Mouse (Mus musculus): ENCODE results near the gene Sox10. TPM values are rescaled to one million over a fixed set of nuclear protein-coding genes. Genes with fewer than 3 reads are reported as not detected.

The Sox10 gene
- total RNA-seq (2021) = 1 to 10 TPM; 7.6 to 8.1 TPM
- long read RNA-seq, experiment 1, transcript Sox10-201 (4 exons, 2,713 nt) = major isoform, 8 of 11 reads
- long read RNA-seq, experiment 1, partial matches to known transcripts = 1 of 11 reads
- long read RNA-seq, experiment 1, other reads (novel, unspliced or antisense) = 2 of 11 reads
- long read RNA-seq, experiment 2, transcript Sox10-201 (4 exons, 2,713 nt) = major isoform, 9 of 11 reads
- long read RNA-seq, experiment 2, partial matches to known transcripts = 2 of 11 reads
- long read RNA-seq, experiment 2, other reads (novel, unspliced or antisense) = 0 of 11 reads

DNA sequence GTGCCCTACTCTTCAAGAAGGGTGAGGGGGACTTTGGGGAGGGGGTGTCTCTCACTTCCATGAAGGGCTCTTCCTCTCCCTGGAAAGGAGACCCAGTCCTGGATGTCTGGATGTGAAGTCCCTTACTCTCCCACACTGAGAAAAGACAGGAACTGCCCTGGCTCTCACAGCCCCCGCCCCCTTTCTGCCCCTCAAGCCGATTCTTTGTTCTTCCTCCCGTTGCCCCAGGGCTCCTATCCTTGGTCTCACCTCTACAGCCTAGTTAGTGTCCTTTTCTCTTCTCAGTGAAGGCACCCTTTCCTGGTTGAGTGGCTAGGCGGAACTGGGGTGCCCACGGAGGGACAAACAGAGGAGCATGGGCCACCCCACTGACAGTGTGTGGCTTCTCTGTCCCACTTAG is at the start of gene Sox10:
Gene Sox10, minus strand, starts transcription at position 101 of the 400 bp plus-strand sequence.
- DNase-seq = no peak

DNA sequence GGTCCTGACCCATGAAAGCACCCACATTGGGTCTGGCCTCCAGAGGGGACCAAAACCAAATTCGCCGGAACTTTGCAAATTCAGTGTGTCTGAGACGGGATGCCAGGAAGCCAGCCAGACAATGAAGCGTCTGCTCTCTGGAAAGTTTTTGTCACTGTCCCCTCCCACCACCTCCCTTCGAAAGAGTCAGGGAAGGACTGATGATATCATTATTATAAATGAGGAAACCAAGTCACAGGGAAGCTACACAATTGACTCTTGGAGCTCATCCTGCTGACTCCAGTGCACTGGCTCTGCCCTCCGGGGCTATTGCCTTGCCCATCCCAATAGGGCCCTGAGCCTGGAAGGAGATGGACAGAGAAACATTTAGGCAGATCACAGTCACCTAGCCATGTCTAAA is 48.6 kb upstream of the Sox10 start:
- DNase-seq = no peak

DNA sequence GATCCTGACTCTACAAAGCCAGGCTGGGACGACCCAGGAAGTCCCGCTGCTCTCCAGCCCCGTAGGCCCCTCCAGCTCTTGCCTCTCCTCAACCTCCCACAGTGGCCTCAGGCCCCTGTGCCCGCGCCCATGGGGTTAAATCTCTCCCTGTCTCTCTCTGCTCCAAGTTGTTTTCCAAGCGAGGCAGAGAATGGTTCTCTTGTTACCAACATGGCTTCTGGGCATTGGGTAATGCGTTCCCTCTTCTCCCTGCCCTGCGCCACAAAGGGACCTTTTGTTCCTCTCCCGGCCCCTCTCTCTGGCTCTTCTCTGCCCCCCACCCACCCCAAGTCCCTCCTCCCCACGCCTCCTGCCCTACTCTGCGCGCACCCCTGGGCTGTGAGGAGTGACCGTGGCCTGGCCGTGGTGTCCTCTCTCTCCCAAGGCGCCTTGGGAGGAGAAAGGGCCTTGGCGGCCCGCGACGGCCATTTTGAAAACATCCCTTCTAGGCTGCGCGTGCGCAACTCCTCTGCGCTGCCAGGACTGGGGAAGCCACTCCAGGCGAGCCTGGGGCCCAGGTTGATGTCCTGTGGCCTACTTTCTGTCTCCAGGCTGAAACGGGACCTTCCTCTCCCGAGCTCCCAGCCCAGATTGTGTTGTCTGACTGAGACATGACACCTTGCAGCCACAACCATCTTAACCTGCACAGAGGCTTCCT is 47.9 kb upstream of the Sox10 start:
- DNase-seq = no peak

DNA sequence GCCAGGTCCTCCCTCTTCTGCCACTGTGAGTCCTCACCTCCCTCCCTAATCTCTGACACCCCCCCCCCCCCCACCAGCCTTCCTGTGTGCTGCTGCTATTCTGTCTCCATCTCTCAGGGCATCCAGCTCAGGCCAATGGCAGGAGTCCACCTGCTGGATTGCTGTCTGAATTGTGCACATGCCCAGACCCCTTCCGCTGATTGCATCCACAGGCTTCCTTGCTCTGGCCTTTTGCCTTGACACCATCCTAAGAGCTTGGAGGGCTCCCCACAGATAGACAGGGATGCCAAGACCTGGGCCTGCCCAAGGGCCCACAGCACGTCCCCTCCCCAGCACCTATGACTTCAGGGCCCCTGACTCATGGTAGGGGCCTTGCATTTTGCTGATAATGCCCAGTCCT is 45.3 kb upstream of the Sox10 start:
- peak; percentile 38 for DNase-seq

GRCm38 (mm10) chr15:79208758-79209439 is 43.9 kb upstream of the Sox10 start:
- DNase-seq = no peak

DNA sequence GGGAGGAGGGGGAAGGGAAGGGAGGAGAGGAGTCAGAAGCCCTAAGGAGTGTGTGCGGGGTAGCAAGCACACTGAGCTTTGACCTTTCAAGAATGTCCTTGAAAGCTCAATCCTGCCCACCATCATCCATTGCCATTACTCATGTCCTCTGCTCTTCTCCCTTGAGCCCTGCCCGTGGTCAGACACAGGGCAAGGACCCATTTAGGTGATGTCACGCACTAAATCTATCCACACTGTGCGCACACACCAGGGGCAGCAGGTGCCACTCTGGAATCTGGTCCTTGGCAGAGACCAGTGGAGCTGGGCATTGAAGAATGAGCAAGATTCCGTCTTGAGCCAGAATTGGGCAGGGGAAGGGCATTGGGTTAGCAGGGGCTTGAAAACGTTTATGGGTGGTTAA is 43.2 kb upstream of the Sox10 start:
- DNase-seq = no peak

- no peak for DNase-seq
Observed at GRCm38 (mm10) chr15:79202575-79202974, 37.5 kb upstream of the Sox10 start.

- no peak for DNase-seq
Observed at GRCm38 (mm10) chr15:79201491-79202150, 36.6 kb upstream of the Sox10 start.

- no peak for DNase-seq
Observed at GRCm38 (mm10) chr15:79199390-79199976, 34.4 kb upstream of the Sox10 start.

- no peak for DNase-seq
Observed at GRCm38 (mm10) chr15:79195492-79195891, 30.5 kb upstream of the Sox10 start.

DNA sequence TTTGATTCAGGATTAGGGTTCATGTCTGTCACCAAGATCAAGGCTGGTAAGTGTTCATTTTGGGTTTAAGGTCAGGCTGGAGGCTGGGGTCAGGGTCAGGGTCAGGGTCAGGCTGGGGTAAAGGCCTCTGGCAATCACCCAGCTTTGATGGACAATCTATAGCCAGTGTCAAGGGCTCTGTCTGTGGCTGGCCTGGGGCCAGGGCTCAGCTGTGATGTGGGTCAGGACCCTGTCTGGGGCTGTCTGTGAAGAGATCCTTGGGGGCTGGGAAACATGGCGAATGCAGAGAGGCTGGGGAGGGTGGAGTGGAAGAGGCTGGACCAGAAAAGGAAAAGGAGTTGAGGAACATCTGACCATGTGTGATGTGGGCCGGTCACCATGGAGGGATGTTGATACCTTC is 29.9 kb upstream of the Sox10 start:
- no peak for DNase-seq

DNA sequence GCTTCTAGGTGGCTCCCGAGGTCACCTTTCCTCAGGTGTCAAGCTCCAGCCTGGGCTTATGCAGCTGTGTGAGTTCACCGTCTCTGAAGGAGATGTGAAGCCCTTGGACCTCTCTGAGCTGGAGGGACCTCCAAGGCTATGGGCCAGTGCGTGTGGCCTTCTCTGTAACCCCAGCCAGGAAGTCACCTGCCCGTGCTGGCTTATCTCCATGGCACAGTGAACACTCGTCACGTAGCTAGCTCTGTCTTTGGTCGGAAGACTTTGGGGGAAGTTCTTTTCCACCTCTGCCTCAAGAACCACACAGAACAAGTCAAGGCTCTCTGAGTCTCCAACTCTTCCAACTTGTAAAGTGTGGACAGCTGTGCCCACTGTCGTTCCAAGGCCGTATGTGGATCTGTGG is 29.0 kb upstream of the Sox10 start:
- DNase-seq = no peak

GRCm38 (mm10) chr15:79192885-79193845 is 28.1 kb upstream of the Sox10 start:
- DNase-seq = peak; percentile 48

GRCm38 (mm10) chr15:79192450-79192849 is 27.4 kb upstream of the Sox10 start:
- DNase-seq = peak; percentile 32

- no peak for DNase-seq
Observed at GRCm38 (mm10) chr15:79191426-79191825, 26.4 kb upstream of the Sox10 start.

- no peak for DNase-seq
Observed at GRCm38 (mm10) chr15:79187819-79188218, 22.8 kb upstream of the Sox10 start.

GRCm38 (mm10) chr15:79185213-79185612 is 20.2 kb upstream of the Sox10 start:
- DNase-seq = no peak

DNA sequence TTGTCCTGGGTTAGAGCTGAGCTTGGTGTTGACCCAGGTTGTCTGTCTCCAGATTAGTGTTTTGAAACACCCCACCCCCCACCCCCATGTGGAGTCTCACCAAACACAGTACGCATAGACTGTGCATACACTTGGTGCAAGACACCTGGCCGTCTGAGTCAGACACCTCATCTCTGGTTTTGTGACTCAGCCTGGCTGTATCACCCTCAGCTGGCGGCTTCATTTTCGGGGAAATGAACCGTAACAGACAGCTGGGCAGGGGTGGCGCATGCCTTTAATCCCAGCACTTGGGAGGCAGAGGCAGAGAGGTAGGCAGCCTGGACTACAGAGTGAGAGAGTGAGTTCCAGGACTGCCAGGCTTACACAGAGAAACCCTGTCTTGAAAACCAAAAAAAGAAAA is 11.9 kb upstream of the Sox10 start:
- no peak for DNase-seq

- no peak for DNase-seq
Observed at GRCm38 (mm10) chr15:79166712-79167111, 1.7 kb upstream of the Sox10 start.

GRCm38 (mm10) chr15:79164251-79164650 is 789 bp downstream of the Sox10 start:
- DNase-seq = no peak

DNA sequence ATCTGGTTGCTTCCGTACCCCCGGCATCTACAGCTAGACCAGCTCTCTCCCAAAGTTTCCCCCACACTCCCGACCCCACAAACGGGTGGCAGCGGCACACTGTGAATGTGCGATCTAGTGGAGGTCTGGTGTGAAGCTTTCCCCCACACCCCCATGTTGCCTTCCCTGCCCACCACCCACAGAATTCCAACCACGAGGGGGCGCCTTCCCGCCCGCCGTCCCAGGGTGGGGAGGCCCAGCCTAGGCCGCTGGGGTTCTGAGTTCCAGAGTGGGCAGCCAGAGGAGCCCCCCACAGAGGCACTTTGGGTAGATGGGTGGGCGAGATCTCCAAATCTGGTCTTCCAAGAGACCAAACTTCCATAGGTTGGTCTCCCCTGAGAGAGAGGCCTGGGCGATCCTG is 2.2 kb downstream of the Sox10 start:
- DNase-seq = no peak

Data from gastrocnemius, postnatal 10 days (tissue).